Mouse (Mus musculus): Measurements from ENCODE around the gene Repin1.
"Not testable (repeated sequence)": the region's sequence is repeated elsewhere in the genome, so short reads cannot be mapped to it uniquely, and the experiment has no call there.

Repin1 gene

DNA sequence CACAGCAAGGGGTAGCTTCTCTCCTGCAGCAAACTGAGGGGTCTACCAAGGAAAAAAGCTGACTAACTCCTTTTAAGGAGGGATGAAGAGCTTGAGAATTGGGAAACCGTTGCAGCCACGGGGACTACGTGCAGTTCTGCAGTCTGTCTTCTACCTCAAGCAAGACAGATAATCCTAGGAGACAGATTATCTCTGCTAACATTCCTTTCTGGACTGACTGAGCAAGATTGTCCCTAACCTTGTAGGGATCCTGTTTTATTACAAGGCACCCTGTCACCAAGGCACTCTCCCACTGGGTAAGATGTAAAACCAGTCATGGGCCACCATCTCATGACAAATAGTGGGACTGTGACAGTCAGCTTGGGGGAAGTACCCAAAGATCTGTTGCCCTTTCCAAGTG, 12.4 kb upstream of the Repin1 start:
- no peak for DNase-seq

DNA sequence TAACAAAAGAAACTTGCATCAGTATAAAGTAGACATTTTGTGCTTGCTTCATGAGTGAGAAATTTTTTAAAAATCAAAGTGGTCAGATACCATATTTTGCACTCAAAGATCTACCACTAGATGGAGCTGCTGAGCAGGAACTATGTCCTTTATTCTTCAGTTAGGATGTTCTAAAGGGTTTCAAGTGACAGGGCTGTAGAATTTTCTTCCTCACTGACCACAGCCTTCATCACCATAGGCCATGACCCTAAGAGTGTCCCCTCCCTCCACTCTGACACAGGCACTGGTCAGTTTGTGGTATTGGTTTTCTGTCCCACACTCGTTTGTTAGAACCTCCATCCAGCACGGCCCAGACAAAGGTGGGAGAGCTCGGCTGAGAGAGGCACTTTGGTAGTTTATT, 11.6 kb upstream of the Repin1 start:
- peak; percentile 71 for DNase-seq

DNA sequence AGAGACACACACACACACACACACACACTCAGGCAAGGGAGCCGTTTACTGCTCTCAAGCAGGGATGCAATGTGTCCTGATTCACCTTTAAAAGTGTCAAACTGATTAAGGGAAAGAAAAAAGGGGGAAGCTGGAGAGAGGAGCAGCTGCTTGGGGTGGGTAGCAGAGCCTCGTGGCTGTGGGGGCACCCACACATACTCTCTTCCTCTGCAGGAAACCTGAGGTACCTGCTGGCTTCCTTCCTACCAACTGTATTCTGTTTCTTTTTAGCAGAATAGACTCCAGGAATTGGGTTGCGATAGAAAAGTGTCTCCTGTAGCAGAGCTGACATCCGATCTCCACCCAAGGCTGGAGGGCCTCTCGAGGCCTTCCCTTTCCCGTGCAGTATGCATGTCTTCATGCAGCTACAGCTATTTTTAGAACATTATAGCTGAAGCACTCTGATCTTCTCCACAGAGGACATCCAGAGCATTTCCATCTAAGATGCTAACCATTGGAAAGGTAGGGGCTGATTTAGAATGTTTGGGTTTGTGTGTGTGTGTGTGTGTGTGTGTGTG, 4.4 kb upstream of the Repin1 start, which contains the start of gene Gm45021:
Gm45021 (plus strand) TSS at position 417 of the 557 bp plus-strand sequence.
- no peak for DNase-seq

DNA sequence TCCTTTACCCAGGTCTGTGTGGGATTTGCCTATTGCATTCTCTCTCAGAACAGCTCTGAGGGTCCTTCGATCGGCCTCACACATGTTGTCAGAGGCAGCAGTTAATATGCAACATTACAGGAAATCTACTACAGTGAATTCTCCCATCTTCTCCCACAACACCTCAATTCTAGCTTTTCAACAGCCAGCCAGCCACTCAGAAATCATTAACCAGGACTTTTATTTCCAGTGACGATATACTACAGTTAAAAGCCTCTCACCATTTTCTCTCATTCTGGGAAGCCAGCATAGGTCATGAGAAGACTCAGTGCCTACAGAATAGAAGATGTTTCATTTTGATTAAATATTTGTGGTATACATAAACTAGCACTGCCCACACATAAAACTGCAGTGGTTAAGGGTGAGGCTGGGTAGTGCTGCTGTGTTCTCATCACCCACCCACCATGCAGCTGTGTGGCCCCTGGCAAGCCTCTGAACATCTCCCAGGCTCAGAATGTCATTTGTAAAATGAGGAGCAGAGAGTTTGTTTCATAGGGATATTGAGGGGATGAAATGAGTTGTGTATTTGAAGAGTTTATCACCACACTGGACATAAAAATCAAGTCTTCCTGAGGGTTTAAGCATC, 2.4 kb upstream of the Repin1 start:
- DNase-seq, result peak; percentile 61

DNA sequence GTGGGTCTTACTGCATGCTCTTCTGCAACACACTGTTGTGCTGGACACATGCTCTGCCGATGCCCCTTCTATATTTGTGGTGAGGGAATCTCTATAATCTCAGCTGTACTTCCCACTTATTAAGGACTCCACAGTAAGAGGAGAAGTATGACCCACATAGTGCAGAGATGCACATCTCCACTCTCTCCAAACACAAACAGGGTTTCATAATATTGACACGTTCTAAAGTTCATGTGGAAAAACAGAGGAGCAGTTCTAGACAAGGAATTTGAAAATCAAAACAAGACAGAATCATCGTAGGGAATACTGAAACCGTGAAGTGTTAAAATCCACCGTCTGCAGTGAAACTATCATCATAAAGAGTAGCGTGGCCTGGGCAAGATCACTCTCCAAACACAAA, 1.8 kb upstream of the Repin1 start:
- no peak for DNase-seq

DNA sequence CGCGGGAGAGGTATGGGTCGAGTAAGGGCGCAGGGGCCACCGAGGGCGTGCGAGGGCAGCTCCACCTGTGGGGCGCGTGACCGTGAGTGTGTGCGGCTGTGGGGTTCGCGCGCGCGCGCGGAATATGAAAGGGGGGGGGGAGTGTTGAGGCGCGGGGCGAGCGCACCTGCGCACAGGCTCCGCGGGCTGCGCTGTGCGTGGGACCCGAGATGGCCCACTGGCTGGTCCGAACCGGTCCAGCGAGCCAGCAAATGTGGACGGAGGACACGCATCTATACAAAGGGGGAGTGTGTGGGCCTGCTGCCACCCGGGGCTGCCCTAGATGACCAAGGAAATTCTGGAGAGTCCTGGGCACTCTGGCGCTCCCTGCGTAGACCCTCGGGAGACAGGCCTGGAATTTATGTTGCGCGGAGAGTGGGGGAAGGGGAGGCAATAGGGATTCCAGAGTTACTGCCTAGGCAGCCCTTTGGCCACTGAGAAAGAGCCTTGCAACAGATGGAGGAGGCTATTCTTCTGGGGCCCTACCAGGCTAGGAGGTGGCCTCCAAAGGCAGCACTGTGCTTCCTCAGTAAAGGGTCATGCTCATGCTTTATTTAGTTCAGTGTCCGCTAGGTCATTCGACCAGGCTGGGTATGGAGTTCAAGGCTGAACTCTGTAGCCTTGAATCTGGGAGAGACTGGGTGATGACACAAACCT, 508 bp downstream of the Repin1 start:
- peak; percentile 78 for DNase-seq

DNA sequence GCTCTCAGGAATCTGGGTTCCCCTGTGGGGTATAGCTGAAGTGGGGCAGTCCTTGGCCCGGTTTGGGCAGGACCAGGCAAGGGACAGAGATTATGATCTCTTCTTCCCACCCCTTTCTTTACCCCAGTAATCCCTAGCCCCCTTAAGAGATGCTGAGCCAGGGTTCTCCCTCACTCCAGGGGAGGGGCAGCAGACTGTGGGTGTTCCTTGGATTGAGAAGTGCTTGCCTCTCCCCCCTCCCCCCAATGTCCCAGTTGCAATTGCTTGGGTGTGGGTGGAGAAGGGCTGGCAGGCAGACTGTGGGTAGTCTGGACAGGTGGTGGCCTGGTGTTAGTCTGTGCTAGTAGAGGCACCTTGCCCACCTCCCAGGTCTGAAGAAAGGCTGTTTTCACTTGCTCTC, 1.6 kb downstream of the Repin1 start:
- no peak for DNase-seq

DNA sequence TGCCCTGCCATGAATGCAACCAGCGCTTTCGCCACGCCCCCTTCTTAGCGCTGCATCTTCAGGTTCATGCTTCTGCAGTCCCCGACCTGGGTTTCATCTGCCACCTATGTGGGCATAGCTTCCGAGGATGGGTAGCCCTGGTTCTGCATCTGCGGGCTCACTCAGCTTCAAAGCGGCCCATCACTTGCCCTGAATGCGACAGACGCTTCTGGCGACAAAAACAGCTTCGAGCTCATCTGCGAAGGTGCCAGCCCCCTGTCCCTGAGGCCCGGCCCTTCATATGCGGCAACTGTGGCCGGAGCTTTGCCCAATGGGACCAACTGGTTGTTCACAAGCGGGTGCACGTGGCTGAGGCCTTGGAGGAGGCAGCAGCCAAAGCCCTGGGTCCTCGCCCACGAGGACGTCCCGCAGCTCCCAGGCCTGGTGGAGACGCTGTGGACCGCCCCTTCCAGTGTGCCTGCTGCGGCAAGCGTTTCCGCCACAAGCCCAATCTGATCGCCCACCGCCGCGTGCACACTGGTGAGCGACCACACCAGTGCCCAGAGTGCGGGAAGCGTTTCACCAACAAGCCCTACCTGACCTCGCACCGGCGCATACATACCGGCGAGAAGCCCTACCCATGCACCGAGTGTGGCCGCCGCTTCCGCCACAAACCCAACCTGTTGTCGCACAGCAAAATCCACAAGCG, 3.0 kb downstream of the Repin1 start:
- DNase-seq, result no peak

DNA sequence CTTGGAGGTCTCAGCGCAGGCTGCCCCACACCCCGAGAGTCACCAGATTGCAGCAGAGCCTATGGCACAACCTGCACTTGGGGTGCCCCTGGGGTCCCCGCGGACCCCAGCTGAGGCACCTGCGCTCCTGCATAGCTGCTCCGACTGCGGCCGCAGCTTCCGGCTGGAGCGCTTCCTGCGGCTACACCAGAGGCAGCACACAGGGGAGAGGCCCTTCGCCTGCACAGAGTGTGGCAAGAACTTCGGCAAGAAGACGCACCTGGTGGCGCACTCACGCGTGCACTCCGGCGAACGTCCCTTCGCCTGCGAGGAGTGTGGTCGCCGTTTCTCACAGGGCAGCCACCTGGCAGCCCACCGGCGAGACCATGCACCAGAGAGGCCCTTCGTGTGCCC, 3.5 kb downstream of the Repin1 start:
- DNase-seq, result no peak

DNA sequence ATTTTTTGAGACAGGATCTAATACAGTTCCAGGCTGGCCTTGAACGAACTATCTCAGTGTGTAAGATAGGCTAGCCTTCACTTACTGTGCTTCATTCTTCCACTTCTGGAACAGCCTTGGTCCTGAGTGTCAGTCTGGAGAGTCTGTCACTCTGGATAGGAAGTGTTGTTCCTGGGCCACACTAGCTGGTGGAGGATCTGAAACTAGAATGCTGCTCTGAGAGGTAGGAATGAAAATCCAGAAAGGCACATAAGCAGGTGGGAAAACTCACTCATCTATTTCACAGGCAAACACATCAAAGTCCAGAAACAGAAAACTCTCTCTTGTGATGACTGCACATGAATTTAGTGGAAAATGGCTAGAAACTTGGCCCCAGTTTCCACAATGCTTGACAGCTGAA, 6.9 kb downstream of the Repin1 start:
- no peak for DNase-seq

DNA sequence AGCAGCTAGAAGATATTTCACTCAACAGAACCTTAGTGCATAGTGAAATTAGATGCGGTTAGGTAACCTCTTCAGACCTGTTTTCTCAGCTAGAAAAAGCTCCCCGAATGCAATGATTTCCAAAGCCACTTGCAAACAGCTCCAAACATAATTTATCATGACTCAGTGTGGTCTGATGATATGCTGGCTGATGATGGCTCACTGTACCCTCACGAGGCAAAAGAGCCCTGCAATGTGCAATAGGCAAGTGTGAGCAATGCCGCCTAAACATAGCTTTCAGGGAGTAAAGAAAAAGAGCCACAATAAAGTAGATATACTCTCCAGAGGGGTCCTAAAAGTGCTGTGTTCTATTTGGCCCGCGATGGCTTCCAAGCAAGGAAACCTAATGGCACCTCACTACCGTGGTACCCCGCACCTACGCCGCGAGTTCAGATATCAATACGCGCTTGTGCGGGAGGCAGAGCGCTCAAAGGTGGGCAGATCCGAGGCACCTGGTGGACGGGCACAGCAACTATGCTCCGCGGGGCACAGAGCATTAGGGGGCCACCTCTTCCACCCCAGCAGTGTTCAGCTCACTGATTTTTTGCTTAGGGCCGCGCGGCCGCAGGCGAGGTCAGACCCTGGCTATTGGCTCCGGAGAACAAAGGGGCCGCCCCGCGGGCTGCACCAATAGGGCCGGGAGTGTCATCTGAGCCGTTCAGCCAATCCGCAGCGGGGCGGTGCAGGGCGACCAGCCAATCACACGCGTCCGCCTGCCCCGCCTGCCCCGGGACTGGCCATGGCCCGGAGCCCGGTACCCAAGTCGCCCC, 7.8 kb downstream of the Repin1 start, which contains the start of gene Zfp775:
Zfp775 (plus strand) TSS at position 793 of the 809 bp plus-strand sequence.
- DNase-seq, result peak; percentile 98

DNA sequence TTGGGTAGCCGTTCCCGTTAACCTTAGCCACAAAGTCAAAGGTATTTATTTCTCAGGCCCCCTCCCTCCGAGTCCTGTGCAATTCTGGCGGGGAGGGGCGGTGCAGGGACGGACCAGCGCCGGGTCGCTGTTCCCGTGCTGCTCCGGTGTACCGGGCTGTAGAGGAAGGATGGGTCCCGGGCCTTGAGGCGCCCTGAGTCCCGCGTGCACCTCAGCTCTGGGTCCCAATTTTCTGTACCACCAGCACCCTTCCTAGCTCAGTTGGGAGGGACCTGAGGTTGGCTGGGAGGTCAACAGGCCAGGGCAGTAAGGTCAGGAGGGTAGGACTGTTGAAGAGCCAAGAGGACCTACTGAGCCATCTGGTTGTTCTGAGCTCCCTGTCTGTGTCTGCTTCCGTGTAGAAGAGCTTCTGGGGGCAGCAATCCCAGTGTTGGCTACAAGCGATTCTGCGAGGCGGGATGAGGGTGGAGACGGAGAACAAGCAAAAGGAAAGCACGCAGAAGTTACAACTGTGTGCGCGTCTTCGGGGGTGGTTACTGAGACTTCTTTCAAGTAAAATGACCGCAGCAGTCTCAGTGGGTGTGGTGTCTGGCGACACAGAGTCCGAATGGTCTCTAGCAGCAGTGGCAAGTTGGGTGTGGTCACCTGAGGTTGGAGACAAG, 8.5 kb downstream of the Repin1 start:
- peak; percentile 56 for DNase-seq

DNA sequence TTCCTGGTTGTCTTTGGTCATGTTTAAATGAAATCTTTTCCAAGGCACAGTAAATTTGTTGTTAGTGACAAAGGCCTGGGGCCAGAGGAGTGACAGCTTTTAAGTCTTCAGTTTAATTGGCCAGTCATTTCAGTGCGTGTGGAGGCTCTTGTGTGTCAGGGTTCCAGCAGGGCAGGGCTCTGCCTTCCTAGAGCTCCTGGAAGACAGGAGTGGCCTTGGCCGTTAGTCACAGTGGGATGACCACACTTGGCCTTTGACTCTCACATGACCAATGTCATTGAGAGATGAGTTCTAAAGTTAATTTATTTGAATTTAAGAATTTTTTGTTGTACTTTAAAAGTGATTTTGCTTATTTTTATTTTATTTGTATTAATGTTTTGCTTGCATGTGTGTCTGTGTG, 14.4 kb downstream of the Repin1 start:
- no peak for DNase-seq

DNA sequence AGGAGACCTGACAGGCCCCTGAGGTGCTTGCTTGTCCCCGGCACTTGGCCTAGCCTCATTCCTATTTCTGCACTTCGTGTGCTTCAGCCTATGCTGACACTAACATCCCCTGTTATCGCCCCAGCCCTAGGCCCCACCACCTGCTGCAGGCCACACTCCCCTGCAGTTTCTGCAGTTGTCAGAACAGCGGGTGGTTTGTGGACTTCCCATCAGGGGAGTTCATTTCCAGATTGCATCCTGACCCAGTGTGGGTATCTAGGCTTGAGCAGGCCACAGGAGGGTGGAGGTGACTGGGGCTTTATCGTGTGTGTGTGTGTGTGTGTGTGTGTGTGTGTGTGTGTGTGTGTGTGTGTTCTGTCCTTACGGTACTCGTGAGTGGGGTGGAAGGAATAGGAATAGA, 15.8 kb downstream of the Repin1 start:
- DNase-seq, result no peak

DNA sequence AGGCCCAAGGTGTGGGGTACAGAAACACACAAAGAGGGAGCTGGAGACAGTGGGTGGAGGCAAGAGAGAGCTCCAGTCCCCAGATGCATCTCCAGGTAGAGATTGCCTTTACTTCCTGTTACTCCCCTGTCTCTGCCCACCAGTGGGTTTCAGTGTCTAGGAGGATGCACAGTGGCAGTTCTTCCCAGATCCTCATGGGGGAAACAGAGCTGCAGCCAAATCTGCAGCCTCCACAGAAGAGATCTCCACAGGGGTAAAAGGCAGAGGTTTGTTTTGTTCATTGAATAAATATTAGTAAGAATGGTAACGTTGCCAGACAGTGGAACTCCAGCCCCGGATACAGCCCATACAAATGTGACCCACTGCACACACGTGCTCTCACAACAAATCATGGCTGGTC, 17.0 kb downstream of the Repin1 start:
- no peak for DNase-seq

DNA sequence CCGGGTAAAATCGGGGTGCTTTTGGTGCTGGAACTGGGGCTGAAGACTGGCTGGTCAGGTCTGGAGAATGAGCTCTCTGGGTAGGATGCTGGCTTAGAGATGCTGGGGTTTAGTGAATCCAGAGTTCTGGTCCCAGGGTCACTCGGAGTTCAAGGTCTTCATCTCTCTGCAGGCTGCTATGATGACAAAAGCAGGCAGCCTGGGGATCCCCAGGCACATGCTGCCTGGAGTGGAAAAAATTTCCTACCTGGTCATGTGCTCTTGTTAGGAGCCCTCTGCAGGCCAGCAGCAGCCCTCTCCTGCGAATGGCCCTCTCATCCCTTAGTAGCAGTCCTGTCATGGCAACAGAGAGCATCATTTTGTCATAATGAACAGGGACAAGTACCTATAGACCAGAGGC, 19.8 kb downstream of the Repin1 start:
- no peak for DNase-seq

DNA sequence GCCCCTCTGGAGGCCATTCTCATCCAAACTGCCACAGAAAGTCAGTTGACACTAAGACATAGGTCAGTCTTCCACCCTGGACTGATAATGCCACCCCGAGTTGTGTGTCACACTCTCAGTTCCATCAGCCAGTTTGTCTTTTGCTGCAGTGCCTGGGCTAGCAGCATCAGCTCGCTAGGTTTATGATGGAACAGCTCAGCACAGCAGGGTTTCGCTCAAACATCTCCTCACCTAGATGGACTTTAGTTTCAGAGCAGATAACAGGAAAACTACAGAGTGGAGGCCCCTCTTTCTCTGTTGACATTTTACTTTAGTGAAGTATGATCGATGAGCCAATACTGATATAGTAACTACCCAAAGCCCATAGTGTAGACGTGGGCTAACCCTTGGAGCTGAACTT, 21.1 kb downstream of the Repin1 start:
- no peak for DNase-seq

DNA sequence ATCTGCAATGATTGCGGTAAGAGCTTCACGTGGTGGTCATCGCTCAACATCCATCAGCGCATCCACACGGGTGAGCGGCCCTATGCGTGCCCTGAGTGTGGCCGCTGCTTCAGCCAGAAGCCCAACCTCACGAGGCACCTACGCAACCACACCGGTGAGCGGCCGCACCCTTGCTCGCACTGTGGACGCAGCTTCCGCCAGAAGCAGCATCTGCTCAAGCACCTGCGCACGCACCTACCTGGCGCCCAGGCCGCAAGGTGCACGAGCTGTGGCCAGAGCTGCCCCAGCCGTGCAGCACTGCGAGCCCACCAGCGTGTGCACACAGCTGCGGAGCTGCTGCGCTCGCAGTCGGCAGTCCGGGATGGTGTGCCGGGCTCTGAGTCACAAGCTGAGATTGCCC, 26.3 kb downstream of the Repin1 start:
- DNase-seq, result no peak

DNA sequence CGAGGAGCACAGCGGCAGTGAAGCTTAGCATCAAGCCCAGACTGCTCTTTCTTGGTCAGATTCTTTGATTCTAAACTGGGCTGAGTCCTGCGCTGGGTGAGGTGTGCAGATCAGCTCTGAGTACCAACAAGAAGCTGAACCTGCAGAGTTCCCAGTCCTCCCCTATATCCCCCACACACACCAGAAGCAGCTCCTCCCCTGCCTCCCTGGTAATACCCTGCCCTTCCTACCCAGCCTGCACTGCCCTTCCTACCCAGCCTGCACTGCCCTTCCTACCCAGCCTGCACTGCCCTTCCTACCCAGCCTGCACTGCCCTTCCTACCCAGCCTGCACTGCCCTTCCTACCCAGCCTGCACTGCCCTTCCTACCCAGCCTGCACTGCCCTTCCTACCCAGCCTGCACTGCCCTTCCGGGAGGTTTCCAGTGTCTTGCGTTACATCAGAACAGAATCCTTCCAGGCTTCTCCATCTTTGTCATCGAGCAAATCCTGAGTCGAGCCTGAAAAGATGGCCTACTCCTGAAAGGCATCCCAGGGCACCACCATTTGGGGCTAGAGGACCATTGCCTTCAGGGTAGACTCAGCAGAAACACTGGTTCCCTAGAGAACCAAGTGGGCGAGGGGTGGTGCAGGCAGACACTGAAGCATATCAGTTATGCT, 28.6 kb downstream of the Repin1 start:
- not testable (repeated sequence) for DNase-seq

DNA sequence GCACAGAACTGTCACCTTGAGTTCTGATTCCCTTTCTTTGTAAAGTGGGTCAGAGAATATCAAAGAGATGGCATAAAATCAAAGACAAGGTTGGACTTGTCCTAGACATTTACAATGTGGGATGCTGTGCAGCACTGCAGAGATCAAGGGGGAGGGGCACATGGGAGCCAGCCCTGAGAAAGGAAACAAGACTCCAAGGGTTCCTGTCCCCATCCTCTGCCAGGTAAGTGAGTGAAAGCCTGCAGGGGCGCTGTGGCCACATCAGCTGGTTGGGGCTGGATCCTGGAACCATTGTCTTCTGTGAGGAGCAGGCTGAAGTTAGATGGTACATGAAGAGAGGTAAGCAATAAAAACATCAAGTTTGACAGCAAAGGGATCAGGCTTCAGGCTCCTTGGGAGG, 29.8 kb downstream of the Repin1 start:
- no peak for DNase-seq

DNA sequence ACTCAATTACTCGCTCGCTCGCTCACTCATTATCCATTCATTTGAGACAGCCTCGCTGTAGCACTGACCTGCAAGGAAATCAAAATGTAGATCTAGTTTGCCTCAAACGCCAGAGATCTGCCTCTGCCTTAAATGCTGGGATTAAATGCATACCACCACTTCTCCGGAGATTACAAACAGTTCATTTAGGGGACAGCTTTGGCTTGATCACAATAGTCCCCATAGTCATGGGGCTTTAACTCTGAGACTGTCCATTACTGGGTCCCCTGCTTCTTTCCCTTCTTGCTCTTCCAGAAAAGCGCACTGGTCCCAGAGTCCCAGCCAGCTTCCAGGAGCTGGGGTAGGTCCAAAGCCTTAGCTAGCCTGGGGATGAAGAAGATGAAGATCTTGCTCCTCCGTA, 32.8 kb downstream of the Repin1 start, which contains the start of gene AI854703:
AI854703 (plus strand) TSS at position 301 of the 400 bp plus-strand sequence.
- no peak for DNase-seq

DNA sequence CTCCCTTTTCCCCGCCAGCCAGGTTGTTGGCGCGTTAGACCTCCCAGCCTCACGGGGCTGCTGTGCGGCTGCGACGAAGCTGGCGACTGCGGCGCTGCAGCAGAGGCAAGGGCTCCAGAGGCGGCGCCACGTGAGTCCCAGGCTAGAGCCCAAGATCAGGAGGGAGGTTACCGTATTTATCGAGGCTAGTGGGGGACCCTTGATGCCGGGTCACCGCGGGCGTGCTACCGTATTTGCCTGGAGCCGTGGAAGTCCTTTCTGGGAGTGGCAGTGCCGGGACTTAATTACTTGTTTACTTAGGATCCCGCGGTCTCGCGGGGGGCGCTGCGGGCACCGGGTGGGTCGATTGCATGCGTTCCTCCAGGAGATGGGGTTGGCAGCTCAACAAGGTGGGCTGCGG, 33.3 kb downstream of the Repin1 start:
- peak; percentile 89 for DNase-seq

Measured in kidney, adult 9 months (tissue).